Mouse (Mus musculus) kidney, embryonic 14.5 days (tissue): Measurements from ENCODE around the gene Gm28635. TPM values are rescaled to one million over a fixed set of nuclear protein-coding genes. Genes with fewer than 3 reads are reported as not detected.

Experiments used
- polyA plus RNA-seq: library from polyadenylated mRNA; unstranded; fragments of >200 nt; fragmentation: Nextera tagmentation; extraction: Ambion mirVana; gene quantifications from 2 replicates; pipeline ENCODE4 v1.2.1, GENCODE M21; 2014

Gm28635 gene
- polyA plus RNA-seq, 1 experiment from 2014 or later, result not detected

Other genes with a start within 250 kb of the Gm28635 start
- gene Tfpi, start 201.3 kb downstream of the Gm28635 start, polyA plus RNA-seq, result 31.5 and 38.1 TPM in 2 replicates
- 29.1 and 53.6 TPM in 2 replicates for gene Ctnnd1, start 27.3 kb downstream of the Gm28635 start, polyA plus RNA-seq
- gene Btbd18, start 19.0 kb downstream of the Gm28635 start, polyA plus RNA-seq, result 0.24 and 0.31 TPM in 2 replicates
- gene Selenoh, start 7.3 kb downstream of the Gm28635 start, polyA plus RNA-seq, result 404 and 541 TPM in 2 replicates
- gene Med19, start 361 bp upstream of the Gm28635 start, polyA plus RNA-seq, result 48.5 and 50.5 TPM in 2 replicates
- gene Tmx2, start 1.1 kb upstream of the Gm28635 start, polyA plus RNA-seq, result 145 and 163 TPM in 2 replicates
- 41.0 and 48.8 TPM in 2 replicates for gene Zdhhc5, start 37.1 kb upstream of the Gm28635 start, polyA plus RNA-seq
- 33.2 and 34.5 TPM in 2 replicates for gene Clp1, start 49.3 kb upstream of the Gm28635 start, polyA plus RNA-seq
- gene Ypel4, start 56.0 kb upstream of the Gm28635 start, polyA plus RNA-seq, result 10.0 and 10.4 TPM in 2 replicates
- gene Gm19426, start 65.6 kb upstream of the Gm28635 start, polyA plus RNA-seq, result 5.6 and 14.9 TPM in 2 replicates
- gene Serping1, start 97.4 kb upstream of the Gm28635 start, polyA plus RNA-seq, result 81.7 and 85.8 TPM in 2 replicates
- gene Ube2l6, start 120.8 kb upstream of the Gm28635 start, polyA plus RNA-seq, result 25.3 and 29.0 TPM in 2 replicates
- 0.16 and 0.24 TPM in 2 replicates for gene Smtnl1, start 144.6 kb upstream of the Gm28635 start, polyA plus RNA-seq
- gene Timm10, start 149.0 kb upstream of the Gm28635 start, polyA plus RNA-seq, result 65.3 and 79.4 TPM in 2 replicates
- gene Slc43a1, start 160.8 kb upstream of the Gm28635 start, polyA plus RNA-seq, result 15.5 and 19.4 TPM in 2 replicates
- 1.6 and 2.1 TPM in 2 replicates for gene Rtn4rl2, start 208.7 kb upstream of the Gm28635 start, polyA plus RNA-seq